Mouse (Mus musculus) urinary bladder, adult 18-20 months (tissue): ENCODE measurements at regions not wholly inside any gene's neighbourhood (a gene's known extent, or its start where the extent isn't known, plus 50 kb on each side); places are given as distances from the start of the nearest gene placed in this dataset.

ENCODE experiments used
- DNase-seq, 2 experiments: peaks; one replicate each; pipeline ENCODE4 v3.0.0; 2022; ENCODE audit warnings: low spot score in 2 of 2, mixed read lengths in 2 of 2

DNA sequence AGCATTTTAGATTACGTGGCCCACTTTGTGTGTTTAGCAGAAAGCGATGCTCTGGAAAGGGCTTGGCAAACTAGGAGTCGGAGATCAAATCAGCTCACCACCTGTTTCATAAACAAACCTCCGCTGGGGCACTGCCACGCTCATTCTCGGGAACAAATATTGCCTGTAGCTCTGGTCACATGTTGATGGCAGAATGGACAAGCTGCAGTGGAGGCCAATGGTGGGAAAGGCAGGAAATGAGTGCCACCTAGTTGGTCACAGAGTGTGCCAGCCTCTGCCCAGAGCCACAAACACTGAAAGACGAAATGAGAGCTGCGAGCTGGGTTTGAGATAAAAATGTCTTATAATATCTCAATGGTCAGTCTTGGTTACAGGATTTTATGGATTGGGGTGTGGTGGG lies 259.2 kb upstream of the Csf3r start:
- DNase-seq, result no peak

DNA sequence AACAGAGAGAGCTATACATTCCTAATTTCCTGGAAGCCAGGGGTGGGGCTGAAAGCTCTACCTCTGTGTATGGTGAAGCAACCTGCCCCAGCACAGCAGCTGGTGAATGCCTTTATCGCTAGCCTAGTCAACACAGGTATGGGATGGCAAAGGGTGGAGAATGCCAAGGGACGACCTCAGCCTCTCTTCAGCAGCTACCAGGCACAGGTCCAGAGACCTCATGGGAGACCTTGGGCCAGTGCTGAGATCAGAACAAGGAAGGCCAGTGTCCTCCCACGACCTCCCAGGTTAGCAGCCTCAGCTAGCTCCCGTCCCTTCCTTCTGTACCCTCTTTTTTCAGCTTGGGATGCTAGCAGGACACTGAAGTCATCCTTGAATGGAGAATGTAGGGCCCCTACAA lies 247.2 kb upstream of the Csf3r start:
- DNase-seq, result no peak

DNA sequence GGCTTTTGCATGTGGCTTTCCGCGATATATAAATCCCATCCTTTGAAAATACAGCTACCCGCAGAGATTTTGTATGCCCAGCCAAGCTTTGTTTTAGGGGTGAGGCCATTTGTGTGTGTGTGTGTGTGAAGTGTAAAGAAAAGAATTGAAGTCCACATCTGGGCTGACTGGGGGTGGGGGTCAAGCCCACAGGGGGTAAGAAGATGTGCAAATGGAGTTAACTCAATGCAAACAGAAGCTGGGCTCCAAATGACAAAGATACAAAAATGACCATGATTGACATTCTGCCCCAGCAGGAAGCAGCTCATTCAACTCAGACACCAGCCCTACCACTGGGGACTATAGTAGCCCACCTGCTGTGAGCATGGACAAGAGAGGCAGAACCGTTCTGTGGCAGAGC lies 244.2 kb upstream of the Csf3r start:
- no peak for DNase-seq

DNA sequence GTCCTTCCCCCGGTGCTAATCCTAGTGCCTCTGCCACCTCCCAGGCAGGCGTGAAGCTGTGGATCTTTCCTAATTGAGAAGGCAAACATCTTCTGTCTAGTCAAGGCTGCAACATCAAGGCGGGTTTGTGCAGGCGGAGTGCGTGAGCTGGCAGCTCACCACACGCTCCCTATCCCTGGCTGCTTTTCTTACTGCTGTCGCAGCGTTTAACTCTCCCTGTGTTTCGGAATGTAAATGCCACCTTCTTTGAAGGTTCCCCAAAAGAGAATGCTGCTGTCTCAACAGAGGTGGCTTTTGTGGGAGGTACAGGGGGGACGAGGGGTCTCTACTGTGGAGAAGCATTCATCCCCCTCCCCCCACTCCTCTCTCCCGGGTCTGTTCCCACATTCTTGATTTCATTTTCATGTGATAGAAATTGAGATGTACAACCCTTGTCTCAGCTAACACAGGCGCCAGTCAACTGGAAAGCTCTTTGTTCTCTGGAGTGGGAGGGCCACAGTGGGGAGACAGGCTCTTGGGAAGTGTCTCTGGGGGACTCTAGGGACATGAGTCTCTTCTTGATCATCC lies 243.3 kb upstream of the Csf3r start:
- DNase-seq, result no peak

DNA sequence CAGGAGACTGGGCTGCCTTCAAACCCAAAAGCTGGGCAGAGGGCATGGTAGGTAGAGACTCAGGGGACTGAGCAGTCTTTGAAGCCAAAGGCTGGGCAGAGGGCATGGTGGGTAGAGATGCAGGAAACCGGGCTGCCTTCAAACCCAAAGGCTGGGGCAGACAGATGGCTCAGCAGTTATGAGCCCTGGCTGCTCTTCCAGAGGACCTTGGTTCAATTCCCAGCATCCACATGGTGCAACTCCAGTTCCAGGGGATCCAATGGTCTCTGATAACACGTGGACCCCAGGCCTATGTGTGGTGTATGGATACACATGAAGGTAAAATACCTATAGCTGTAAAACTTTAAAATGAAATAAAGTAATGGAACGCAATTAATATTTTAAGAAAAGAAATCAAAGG lies 242.0 kb upstream of the Csf3r start:
- DNase-seq, result no peak

DNA sequence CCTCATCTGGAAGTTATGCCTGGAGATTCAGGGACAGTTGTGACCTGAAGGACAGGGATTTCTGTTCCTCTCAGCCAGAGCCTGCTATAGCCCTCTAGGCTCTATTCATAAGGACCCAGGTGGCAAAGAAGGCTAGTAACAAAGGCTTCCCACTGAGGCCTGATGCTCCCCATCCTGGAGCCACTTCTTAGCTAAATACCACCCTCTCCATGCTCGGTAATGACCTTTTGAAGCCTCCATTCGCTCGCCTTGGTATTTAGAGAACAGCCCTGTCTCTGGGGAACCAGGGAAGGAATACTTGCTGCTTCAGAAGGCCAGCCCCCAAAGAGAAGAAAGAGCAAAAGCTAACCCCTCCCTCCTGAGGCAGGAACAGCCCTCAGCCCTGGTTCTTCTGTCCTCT lies 238.3 kb upstream of the Csf3r start:
- DNase-seq, result no peak

DNA sequence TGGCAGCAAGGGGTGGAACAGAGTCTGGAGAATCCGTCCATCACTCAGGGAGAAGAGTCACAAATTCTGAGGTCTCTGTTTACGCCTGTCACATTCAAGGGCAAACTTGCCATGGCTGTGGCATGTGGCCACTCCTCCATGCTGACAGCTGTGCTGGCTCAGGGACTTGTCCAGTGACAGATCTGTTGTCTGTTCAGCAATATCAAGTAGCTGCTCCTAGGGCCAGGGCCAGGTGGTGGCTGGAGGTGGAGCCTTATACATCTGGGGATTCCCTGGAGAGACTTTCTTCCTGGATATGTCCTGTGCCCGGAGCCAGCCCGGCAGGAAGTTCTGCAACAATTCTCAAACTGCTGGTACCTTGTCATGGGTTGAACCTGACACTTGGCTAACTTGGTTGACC lies 229.7 kb upstream of the Csf3r start:
- DNase-seq, result no peak

DNA sequence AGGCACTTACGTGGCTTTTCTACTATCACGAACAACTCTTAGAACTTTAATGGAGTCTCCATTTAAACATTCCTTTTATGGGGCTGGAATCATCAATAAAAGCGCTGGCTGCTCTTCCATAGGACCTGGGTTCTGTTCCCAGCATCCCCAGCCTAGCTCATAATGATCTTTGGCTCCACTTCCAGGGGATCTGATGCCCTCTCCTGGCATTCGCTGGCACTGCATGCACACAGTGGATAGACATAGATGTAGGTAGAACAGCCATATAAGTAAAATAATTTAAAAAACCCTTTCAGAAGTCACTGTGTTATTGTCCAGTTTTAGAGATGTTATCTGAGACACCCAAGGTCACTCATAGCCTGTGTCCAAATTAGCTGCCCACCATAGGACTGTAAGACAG lies 216.4 kb upstream of the Csf3r start:
- DNase-seq, result no peak

DNA sequence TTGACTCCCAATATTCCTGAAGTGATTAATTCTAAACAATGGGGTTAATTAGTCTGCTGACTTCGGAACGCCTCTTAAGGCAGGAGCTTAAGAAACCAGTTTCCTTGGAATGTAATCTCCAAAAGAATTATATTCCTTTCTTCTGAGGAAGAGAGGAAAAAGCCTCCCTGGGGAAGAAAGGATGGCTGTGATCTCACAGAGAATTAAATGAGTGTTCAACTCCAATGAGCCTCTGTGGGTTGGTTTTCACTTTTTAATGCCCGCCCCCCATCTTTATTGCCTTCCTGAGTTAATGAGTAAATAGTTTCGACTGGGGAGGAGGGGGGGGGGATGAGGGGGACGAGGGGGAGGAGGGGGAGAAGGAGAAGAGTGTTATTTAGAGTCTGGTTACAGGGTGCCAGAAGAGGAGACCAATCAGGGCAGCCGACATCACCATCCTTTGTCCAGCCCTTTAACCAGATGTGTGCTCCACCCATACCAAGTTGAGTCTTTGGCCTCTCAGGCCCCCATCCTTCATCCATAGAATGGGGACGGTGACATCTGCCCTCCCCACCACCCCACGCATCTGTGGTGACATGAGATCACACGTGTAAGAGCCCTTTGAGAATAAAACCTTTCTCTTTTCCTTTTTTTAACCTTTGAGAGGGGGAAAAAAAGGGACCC lies 214.8 kb upstream of the Csf3r start:
- no peak for DNase-seq

DNA sequence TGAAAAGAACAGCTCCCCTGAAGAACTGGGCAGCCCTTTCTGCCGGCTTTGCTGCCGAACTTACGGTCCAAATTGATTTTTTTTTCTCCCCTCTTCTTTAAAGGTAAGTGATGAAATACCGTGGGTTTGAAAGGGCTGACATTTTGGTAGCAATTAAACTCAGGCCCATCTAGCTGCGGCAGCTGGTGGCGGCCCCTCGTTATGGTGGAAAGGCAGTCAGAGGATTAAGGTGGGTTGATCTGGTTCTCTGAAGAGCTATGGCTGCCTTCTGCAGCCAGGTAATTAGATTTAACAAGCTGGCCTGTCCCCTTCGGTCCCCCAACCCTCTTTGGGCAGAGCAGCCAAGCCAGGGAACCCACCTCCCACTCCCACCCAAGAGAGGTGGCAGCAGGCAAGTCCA lies 214.1 kb upstream of the Csf3r start:
- DNase-seq, result no peak

DNA sequence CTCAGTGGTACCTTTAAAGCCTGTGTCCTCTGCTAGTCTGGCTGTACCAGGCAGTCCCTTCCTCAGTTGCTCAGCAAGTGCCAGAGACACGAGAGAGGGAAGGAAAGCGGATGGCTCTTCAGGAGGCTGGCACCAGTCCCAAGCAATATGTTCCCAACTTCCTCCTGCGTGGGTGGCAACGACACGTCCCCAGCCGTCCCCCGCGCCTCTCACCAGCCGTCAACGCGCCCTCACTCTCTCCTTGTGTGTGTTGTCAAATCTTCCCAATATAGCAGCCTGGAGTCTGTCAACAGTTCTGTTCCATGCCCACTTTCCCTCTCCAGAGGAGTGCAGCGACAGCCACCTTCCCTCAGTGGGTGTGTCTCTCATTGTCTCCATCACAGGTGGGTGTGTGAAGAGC lies 210.0 kb upstream of the Csf3r start:
- no peak for DNase-seq

DNA sequence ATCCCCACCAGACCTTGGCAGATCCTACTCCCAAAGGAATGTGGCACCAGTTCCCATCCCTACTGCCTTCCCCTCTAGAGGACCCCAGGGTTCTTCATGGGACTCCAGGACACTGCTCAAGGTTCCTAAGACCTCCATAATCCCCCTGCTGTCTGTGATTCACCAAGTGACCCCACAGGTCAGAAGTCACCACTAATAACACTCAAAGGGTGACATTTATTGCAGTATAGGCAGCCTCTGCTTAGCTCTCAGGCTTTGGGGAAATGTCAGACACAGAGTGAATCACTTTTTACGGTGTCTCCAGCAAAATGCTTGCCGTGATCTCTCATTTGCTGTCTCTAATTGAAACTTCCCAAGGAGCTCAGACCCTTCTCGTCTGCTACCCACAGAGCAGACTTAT lies 209.1 kb upstream of the Csf3r start:
- DNase-seq, result no peak

DNA sequence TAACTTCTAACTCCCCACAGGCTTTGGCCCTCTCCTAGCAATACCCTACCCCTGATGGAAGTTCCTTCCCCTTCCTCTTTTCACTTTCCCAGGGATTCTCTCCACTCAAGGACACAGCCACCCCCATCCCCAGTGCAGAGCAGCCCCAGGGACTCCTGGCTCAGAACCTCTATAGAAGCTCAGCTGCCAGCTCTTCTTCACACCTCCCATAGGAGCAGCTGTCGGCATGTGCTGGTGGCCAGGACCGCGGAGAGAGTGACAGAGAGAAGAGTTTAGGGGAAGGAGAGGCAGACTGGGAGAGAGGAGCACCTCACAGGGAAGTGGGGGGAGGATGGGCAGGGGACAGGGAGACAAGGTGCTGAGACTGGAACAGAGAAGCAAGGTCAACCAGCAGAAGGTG lies 199.8 kb upstream of the Csf3r start:
- no peak for DNase-seq

DNA sequence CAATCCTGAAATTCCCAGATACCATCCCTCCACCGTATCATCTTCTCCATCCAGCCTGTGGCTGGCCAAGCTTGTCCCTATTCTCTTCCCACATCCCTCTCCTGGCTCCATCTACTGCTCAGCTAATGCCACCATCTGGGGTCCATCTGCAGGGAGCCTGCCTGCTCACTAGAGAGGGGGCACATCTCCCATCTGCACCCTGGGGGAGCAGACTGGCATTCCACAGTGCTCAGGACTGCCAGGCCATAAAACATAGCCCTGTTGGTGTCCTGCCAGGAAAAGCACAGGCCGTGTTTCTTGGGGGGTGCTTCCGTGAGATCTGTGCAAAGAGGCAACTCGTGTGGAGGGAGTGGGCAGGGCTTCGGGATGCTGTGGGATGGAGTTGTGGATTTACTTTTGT lies 197.9 kb upstream of the Csf3r start:
- no peak for DNase-seq

DNA sequence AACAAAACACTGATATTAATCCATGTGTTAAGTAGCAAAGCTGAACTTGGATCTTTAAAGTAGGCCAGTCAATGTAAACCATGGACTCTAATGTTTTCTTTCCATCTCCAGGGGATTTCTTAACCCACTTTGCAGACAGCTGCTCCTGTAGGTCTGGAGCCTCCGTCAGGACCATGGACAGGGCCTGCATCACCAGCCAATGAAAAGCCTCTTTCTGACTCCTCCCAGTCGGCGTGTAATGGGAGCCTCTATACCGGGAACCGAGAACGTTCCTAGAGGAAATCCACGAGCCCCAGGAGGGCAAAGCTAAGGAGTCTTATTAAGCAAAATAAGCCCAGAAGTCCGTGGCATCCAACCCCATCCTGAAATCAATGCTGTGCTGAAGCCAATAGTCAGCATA lies 189.1 kb upstream of the Csf3r start:
- DNase-seq, result no peak

DNA sequence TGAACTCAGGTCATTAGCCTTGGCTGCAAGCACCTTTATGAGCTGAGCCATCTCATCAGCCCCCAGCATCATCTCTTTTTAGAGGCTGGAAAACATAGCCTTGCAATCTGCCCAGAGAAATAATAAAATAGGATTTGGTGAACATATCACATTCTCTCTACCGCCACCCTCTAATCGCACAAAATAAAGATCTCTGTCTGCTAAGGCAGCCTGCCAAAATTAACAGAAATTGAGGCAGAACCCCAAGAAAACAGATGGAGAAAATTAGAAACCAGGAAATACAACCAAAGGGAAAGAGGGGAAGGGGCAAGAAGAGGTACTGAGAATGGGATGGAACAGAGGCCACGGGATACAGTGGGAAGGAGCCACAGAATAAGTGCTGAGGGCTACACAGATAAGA lies 176.8 kb upstream of the Csf3r start:
- no peak for DNase-seq

DNA sequence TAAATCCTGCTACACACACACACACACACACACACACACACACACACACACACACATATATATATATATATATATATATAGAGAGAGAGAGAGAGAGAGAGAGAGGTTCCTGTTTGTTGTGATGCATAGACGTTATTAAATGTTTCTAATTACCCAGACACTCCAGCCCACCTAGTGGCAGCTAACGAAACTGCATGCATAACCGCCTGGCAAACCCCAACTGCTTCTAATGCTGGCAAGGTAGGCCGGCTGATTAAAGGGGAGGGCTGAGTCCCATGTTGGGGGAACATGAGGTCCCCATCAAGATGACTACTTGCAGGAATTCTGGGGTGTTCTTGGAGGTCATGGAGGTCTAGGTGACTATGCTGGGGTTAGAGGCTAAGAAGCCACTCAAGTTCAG lies 174.1 kb upstream of the Csf3r start:
- peak; percentile 7 to 28 for DNase-seq

DNA sequence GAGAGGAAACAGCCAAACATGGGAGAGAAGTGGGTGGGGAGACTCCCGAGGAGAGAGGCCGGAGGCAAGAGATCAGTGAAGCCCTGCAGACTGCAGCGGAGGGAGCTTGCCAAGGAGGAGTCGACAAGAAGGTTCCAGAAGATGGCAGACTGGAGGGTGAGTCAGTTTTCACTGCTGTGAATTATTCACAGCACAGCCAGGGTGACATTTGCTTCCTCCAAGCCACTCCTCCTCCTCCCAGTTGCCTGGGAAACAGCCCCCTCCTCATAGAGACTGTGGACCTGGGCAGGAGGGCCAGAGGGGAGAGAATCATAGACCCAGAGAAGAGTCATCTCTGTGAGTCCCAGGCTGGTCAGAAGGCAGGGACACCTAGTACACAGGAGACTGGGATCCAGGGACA lies 171.8 kb upstream of the Csf3r start:
- DNase-seq, result no peak

DNA sequence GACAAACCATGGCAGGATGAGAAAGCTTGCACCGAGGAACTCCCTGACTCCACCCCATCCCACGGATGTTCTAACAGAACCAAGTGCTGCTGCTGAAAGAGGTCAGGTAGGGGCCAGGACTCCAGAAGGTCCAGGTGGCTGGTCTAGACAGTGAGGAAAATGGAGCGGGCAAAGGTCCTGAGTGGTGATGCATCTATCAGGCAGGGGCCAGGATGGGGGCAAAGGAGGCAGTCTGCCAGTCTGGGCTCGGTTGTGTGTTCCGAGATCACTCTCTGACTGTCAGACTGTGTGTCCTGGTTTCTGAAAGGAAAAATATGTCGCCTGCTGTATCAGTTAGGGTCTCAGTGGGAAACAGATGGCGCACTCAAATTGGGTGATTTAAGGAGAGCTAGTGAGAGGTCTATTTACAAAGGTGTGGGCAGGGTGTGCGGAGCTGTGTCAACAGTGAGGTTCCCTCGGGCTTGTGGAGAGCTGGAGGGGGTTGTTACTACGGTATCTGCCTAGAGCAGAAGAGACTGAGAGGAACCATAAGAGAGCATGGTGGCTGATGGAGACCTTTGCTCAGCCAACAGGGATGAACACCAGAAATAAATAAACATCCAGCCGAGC lies 168.3 kb upstream of the Csf3r start:
- no peak for DNase-seq

DNA sequence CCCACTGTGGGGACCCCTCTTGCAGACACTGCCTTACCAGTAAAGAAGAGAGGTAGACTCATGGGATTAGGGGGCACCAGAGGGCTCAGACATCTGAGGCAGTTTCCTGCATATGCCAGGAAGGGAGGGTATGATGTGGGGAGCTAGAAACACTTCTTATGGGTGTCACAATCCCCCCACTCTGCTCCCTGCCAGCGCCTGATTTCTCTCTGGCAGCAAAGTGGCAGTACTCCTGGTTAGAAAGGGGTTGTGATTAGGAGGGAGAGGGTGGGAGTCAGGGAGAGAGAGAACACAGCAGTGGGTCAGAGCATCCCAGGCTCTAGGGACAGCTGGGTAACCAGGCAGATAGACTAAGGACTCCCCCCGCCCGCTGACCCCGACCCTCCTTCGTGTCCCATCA lies 167.6 kb upstream of the Csf3r start:
- DNase-seq, result no peak

DNA sequence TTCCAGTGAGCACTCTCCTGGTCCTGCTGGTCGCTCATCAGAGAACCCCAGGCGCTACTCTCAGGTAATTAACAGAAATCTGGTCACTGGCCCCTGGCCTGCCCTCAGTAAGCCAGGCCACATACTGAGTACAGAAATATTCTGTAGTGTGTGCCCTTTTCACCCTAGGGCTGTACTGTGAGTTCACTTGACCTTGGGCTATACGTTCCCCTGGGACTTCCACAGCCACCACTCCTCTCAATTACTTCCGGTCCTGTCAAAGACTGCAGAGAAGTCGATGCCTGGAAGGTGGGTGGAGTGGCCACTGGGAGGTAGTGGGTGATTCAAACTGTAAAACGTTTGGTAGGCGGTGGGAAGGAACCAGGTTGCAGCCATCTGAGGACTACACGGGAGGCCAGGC lies 159.3 kb upstream of the Csf3r start:
- DNase-seq, result no peak

DNA sequence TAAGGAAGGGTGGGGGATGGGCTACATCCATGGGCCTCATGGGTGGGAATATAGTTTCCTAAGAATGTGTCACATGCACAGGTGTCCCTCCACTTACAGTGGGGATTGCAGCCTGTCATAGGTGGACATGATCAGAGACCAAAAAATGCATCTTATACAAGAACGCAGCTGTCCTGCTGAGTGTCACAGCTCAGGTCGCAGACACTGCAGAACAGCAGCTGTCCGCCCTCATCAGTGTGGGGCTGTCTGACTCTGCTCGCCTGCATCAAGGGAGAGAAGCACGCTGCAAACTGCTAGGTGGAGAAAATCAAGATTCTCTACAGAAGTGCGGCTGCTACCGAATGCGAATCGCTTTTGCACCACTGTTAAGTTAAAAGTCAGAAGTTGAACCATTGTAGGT lies 158.6 kb upstream of the Csf3r start:
- DNase-seq, result no peak

DNA sequence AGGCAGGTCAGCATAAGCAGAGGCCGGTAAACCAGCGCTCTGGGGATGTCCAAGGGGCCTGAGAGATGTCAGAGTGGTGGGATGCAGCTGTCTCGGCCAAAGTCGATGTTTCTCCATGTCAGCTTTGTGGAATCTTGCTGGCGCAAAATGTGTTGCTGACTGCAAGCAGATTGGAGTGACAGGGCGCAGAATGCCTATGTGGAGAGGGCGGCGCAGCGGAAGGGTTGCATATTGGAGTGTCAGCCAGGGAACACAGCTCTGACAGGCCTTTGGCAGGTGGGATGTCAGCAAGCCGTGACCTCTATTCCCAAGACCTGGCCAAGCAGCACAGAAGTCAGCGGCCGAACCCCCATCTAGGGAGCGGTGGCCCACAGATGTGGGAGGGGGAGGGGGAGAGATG lies 153.1 kb upstream of the Csf3r start:
- no peak for DNase-seq

DNA sequence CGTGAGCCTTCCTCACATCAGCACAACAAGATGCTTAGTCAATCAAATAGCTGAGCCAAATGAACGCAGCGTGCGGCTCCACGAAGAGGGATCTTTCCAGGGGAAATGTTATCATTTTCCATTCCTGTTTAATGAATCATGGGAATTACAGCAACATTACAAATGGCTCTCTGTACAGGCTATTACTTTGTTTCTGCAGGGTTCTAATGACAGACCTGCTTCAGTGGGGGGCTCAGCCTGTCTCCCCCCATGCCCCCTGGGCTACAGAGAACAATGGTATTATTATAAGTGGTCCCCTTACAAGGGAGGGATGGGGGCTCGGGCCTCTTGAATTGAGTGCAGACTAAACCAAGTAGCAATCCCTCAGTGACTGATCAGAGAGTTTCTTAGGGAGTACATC lies 144.3 kb upstream of the Csf3r start:
- no peak for DNase-seq
